Mouse (Mus musculus) liver, postnatal 0 days (tissue): ENCODE measurements around the gene Ttll8. TPM values are rescaled to one million over a fixed set of nuclear protein-coding genes. Genes with fewer than 3 reads are reported as not detected.

ENCODE experiments used
- ATAC-seq: fragments of 200-750 bp; cut with Nextera tagmentation; 2 replicates; pipeline ENCODE4 v1.8.0; 2017; ENCODE audit warnings: mild to moderate bottlenecking, moderate library complexity
- DNase-seq: peaks from one replicate; pipeline ENCODE4 v3.0.0-alpha.2; 2016
- H3K27ac ChIP-seq: fragments of 300-500 bp; sonication (generic); 2 replicates; pipeline ENCODE4 v1.5.1; 2014; ENCODE audit warnings: antibody characterized with exemption, moderate library complexity, mild to moderate bottlenecking, low read depth
- H3K27me3 ChIP-seq: fragments of 300-500 bp; sonication (generic); 2 replicates; pipeline ENCODE4 v1.6.1; 2014; ENCODE audit warnings: low read length, control low read depth, mixed read lengths; ENCODE audit not compliant: insufficient read depth
- H3K36me3 ChIP-seq: fragments of 300-500 bp; sonication (generic); replicated peaks from 2 replicates; pipeline ENCODE4 v1.6.1; 2014; ENCODE audit warnings: mild to moderate bottlenecking, control low read depth, low read length, moderate library complexity, mixed read lengths; ENCODE audit not compliant: insufficient read depth
- H3K4me1 ChIP-seq: fragments of 300-500 bp; sonication (generic); 2 replicates; pipeline ENCODE4 v1.6.1; 2014; ENCODE audit warnings: antibody characterized with exemption, mild to moderate bottlenecking, control low read depth; ENCODE audit not compliant: insufficient read depth
- H3K4me2 ChIP-seq: fragments of 300-500 bp; sonication (generic); 2 replicates; pipeline ENCODE4 v1.6.1; 2014; ENCODE audit warnings: low read depth, mild to moderate bottlenecking, low read length, moderate library complexity, mixed read lengths
- H3K4me3 ChIP-seq: fragments of 300-500 bp; sonication (generic); 2 replicates; pipeline ENCODE4 v1.5.1; 2014; ENCODE audit warnings: low read depth, low read length
- H3K9ac ChIP-seq: fragments of 300-500 bp; sonication (generic); replicated peaks from 2 replicates; pipeline ENCODE4 v1.6.1; 2014; ENCODE audit warnings: mild to moderate bottlenecking, moderate library complexity
- H3K9me3 ChIP-seq: fragments of 300-500 bp; sonication (generic); 2 replicates; pipeline ENCODE4 v1.6.1; 2016; ENCODE audit warnings: mild to moderate bottlenecking, control low read depth, low read length, mixed read lengths
- CTCF ChIP-seq: sonication (generic); IDR thresholded peaks from 2 replicates; pipeline ENCODE4 v1.5.1; 2016; ENCODE audit warnings: antibody characterized with exemption, low read depth
- EP300 ChIP-seq: IDR thresholded peaks from 2 replicates; pipeline ENCODE4 v1.6.1; 2016; ENCODE audit warnings: antibody characterized with exemption, low read depth, mild to moderate bottlenecking
- WGBS: fragments of 180-500 bp; shearing (Covaris S2); extraction: QIAGEN DNeasy Blood & Tissue Kit; methylation state at CpG from one replicate; pipeline ENCODE4 v1.1.7; 2014; ENCODE audit not compliant: insufficient replicate concordance; 5-methylcytosine and 5-hydroxymethylcytosine counted together
- polyA plus RNA-seq: library from polyadenylated mRNA; unstranded; fragments of >200 nt; fragmentation: Nextera tagmentation; extraction: Ambion mirVana; gene quantifications from 2 replicates; pipeline ENCODE4 v1.2.1, GENCODE M21; 2015

Gene Ttll8
- polyA plus RNA-seq, 1 experiment from 2014 or later = not detected

GRCm38 (mm10) chr15:88919328-88919727, 34.9 kb downstream of the Ttll8 start:
- Histone ChIP-seq H3K27ac (peak overlapping the region; percentile 76), H3K36me3 (no peaks in the 10 kb centered on the region), H3K9me3 (no peaks in the 10 kb centered on the region), H3K9ac (no peak overlapping the region), H3K4me1 (0 out of 2 replicates have a peak, but pooled peaks cover 4% of the 10 kb centered on the region), H3K27me3 (no peaks in the 10 kb centered on the region), H3K4me2 (no peak overlapping the region), H3K4me3 (no peak overlapping the region)
- ATAC-seq (peak; percentile 83), DNase-seq (peak; percentile 82)
- WGBS = 50% methylated on average over 12 of the region's 12 CpGs
- TF ChIP-seq EP300 = peak; percentile 94
- no peak for TF ChIP-seq CTCF

- no peak for TF ChIP-seq EP300
- no peak for TF ChIP-seq CTCF
- Histone ChIP-seq H3K4me2 (no peak overlapping the region), H3K27ac (no peak overlapping the region), H3K9me3 (no peaks in the 10 kb centered on the region), H3K27me3 (no peaks in the 10 kb centered on the region), H3K4me1 (0 out of 2 replicates have a peak, but pooled peaks cover 4% of the 10 kb centered on the region), H3K9ac (no peak overlapping the region), H3K36me3 (no peaks in the 10 kb centered on the region), H3K4me3 (no peak overlapping the region)
- no peak for DNase-seq
- ATAC-seq = no peak
- WGBS = 78% methylated on average over 8 of the region's 8 CpGs
These were observed 37.1 kb downstream of the Ttll8 start for GRCm38 (mm10) chr15:88917126-88917525.

- Histone ChIP-seq H3K4me2 (no peak overlapping the region), H3K27ac (no peak overlapping the region), H3K27me3 (no peaks in the 10 kb centered on the region), H3K4me1 (0 out of 2 replicates have a peak, but pooled peaks cover 4% of the 10 kb centered on the region), H3K36me3 (no peaks in the 10 kb centered on the region), H3K9ac (no peak overlapping the region), H3K9me3 (no peaks in the 10 kb centered on the region), H3K4me3 (no peak overlapping the region)
- DNase-seq (peak; percentile 31), ATAC-seq (peak; percentile 30; the same call in 1 of the 2 replicates)
- TF ChIP-seq CTCF (no peak), EP300 (no peak)
- 49% methylated on average over 3 of the region's 3 CpGs for WGBS
These were observed 37.9 kb downstream of the Ttll8 start for GRCm38 (mm10) chr15:88916366-88916765.

DNA sequence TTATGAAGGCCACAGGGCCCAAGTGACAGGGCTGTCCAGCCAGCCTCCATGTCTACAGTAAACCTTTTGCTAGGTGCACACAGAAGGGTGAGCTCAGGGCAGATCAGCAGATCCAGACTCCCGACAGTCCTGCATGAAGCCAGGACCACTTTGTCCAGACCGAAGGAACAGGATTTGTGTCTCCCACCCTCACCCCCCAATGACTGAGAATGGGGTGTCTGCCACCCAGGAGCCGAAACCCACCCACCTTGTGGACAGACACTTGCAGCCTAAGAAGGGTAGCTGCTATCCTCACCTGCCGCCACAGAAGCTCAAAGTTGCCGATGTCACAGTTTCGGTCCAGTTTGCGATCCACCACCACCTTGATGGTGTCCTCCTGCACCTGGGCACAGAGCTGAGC, 39.2 kb downstream of the Ttll8 start:
- no peak for ATAC-seq
- no peak for DNase-seq
- TF ChIP-seq EP300 (no peak), CTCF (no peak)
- no peaks in the 10 kb centered on the region for H3K36me3 ChIP-seq
- no peak overlapping the region for H3K9ac ChIP-seq
- H3K4me2 ChIP-seq = no peak overlapping the region
- H3K4me1 ChIP-seq = 0 out of 2 replicates have a peak, but pooled peaks cover 4% of the 10 kb centered on the region
- no peak overlapping the region for H3K27ac ChIP-seq
- no peaks in the 10 kb centered on the region for H3K9me3 ChIP-seq
- H3K4me3 ChIP-seq = no peak overlapping the region
- no peaks in the 10 kb centered on the region for H3K27me3 ChIP-seq
- WGBS = 82% methylated on average over 7 of the region's 7 CpGs

- Histone ChIP-seq H3K9me3 (no peaks in the 10 kb centered on the region), H3K9ac (no peak overlapping the region), H3K27ac (no peak overlapping the region), H3K36me3 (no peaks in the 10 kb centered on the region), H3K4me3 (no peak overlapping the region), H3K4me2 (no peak overlapping the region), H3K27me3 (no peaks in the 10 kb centered on the region), H3K4me1 (peaks cover 6% of the 10 kb centered on the region)
- WGBS = 71% methylated on average over 4 of the region's 4 CpGs
- ATAC-seq (no peak), DNase-seq (no peak)
- TF ChIP-seq EP300 (no peak), CTCF (no peak)
These were observed 47.9 kb downstream of the Ttll8 start for GRCm38 (mm10) chr15:88906347-88906746.

DNA sequence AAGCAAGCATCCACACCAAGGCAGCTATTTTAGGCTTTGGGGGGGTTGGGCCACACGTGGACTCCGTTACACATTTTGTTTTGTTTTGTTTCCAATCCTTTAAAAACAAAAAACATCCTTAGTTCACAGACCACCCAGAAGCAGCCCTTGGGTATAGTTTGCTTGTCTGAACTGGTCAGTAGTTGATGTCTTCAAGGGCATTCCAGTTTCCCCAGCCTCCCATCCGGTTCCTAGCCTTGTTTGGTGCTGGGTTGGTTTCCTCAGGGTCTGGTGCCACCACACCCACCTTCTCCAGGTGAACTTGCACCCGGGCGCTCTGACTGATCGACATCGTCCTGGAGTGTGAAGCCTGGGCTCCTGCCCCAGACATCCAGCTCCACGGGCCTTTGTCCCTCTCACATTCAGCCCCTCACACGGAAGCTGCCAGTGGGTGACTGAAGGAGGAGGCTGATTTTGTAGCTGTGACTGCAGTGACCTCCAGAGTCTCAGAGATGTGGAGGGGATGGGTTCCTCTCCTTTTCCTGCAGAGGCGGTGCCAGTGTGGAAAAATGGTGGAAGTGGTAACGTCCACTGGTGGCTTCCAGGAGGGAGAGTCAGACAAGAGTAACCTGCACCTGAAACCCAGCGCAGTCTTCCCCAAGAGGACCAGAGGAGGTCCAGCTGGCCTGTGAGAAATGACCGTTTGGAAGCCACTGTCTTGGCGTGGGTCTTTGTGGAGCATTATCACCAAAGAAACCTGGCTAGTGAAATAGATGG, 50.0 kb downstream of the Ttll8 start:
- DNase-seq (no peak), ATAC-seq (no peak)
- H3K4me3 ChIP-seq = no peak overlapping the region
- TF ChIP-seq EP300 (no peak), CTCF (no peak)
- WGBS = 80% methylated on average over 14 of the region's 14 CpGs
- no peaks in the 10 kb centered on the region for H3K36me3 ChIP-seq
- H3K4me2 ChIP-seq = no peak overlapping the region
- H3K27ac ChIP-seq = no peak overlapping the region
- H3K9ac ChIP-seq = no peak overlapping the region
- H3K27me3 ChIP-seq = no peaks in the 10 kb centered on the region
- peaks cover 6% of the 10 kb centered on the region for H3K4me1 ChIP-seq
- H3K9me3 ChIP-seq = no peaks in the 10 kb centered on the region
